Mouse (Mus musculus) natural killer cell, adult 2 months (primary cell): Measurements from ENCODE around the gene Tmprss11d.
"Not testable (repeated sequence)": the region's sequence is repeated elsewhere in the genome, so short reads cannot be mapped to it uniquely, and the experiment has no call there.

ENCODE experiments used
- DNase-seq, 2 experiments: peaks; one replicate each; pipeline ENCODE4 v3.0.0; 2022; ENCODE audit warnings: low spot score in 2 of 2

Tmprss11d gene

GRCm38 (mm10) chr5:86373320-86373719, at the start of gene Tmprss11d:
Gene Tmprss11d, minus strand, starts transcription at chr5:86373420.
- no peak for DNase-seq

DNA sequence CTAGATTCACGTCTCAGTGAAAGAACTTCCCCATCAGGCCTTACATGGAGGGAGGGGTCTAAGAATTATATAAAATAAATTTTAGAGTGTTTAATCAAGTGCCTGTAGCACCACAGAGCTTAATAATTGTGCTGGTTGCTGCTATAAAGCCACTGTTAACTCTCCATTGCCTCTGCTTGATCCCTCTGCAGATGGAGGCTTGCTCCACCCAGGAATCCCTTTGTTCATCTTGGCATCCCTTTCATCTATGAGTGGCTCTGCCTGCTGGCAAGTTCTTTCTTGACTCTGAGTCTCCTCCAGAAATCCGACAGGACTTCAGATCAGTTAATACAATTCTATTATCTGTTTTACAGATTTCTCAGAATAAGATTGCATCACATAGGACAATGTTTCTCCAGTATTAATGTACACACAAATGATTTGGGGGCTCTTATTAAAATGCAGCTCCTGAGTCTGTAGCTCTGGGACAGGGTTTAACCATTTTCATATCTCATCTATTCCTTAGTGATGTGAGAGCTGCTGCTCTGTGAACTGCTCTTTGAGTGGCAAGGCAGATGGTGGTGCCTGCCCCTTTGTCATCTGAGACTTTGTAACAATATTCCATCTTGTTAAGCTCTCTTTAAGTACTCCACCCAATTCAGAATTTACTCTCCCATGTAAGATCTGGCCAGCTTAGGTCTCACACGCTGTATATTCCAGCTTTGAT, 48.3 kb upstream of the Tmprss11d start:
- no peak for DNase-seq

GRCm38 (mm10) chr5:86419494-86419893, 46.3 kb upstream of the Tmprss11d start:
- DNase-seq = no peak

DNA sequence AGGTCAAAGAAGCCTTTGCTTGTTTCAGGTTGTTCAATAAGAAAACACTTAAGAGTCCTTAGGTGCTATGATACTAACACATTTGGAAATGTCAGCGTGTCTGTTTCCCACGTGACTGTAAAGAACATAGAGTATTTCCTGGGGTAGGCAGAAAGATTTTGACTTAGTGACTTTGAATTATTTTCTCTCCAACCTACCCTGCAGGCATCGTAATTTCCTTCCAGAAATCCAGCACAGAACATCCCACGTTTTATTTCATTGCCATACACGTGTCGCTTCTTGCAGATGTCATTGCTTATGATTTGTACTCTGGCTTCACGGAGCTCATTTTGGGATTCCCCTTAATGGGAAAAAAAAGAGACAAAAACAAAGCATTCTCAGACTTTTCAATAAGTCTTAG, 41.1 kb upstream of the Tmprss11d start:
- DNase-seq = no peak

- DNase-seq = no peak
Observed at GRCm38 (mm10) chr5:86410815-86411214, 37.6 kb upstream of the Tmprss11d start.

DNA sequence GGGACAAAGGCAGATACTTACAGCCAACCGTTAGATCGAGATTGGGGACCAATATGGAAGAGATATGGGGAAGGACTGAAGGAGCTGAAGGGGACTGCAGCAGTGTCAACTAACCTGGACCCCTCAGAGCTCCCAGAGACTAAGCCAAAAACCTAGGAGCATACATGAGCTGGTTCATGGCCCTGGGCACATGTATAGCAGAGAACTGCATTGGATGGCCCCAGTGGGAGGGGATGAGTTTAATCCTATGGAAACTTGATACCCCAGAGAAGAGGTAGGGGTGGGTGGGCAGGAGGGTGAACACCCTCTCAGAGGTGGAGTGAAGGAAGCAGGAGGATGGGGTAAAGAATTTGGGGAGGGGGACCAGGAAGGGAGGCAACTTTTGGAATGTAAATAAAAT, 34.7 kb upstream of the Tmprss11d start:
- no peak for DNase-seq

GRCm38 (mm10) chr5:86407191-86407590, 34.0 kb upstream of the Tmprss11d start:
- DNase-seq = no peak

DNA sequence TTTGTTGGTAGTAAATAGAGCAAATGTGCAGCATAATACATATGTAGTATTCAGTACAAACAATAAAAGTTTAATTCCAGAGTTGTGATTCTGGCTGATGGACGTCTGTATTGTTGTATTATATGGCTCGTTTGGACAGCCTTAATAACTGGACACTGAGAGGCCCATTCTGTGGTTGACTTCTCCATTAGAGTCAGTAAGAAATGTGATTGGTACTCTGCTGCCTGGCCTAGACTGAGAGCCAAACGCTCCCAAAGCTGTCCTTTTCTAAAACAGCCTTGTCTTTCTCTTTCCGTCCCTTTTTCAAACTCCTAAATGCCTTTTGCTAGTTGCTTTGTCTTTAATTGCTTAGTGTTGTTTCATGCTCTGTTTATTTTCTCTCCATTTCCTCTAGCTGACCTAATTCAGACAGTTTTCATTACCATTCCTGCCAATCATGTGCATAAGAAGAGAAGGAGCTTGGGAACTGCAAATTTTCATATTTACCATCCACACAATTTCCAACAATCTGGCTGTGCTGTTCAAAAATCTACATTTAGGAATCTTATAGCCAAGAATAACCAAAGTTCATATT, 13.7 kb downstream of the Tmprss11d start:
- DNase-seq = no peak

DNA sequence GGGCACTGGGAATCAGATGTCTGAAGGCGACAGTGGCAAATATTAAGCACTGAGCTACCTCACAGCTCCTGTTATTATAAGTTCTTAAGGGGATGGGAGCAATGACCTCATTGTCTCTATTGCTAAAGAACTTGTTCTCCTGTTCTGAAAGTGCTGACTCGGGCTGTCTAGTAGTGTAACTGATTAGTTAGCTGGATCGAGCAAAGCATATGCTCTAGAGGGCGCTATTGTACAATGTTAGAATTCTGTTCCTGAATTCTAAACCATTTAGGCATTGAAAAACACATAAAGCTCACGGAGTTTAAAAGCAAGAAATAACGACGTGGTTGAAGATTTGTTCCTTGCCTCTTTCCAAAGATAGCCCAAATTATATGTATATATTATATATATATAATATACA, 20.3 kb downstream of the Tmprss11d start:
- no peak for DNase-seq

- not testable (repeated sequence) for DNase-seq
Observed at GRCm38 (mm10) chr5:86318018-86318956, 54.9 kb downstream of the Tmprss11d start.

DNA sequence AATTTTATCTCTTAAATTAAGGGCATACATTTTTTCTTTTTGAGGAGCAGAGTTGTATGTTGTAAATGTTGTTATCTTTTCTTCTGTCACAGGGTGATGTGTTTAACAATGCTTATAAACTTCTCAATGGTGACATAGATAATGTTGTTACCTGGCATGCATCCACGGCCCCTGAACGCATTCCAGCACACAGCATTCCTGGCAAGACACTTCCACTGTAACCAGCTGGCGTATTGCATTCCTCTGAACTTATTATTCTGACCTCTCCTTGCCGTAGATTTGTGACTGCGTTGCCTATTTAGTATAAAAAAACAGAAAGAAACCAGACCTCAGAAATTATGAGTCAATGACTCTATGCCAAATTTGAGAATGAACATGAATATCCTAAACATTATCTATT, 67.1 kb downstream of the Tmprss11d start:
- no peak for DNase-seq

DNA sequence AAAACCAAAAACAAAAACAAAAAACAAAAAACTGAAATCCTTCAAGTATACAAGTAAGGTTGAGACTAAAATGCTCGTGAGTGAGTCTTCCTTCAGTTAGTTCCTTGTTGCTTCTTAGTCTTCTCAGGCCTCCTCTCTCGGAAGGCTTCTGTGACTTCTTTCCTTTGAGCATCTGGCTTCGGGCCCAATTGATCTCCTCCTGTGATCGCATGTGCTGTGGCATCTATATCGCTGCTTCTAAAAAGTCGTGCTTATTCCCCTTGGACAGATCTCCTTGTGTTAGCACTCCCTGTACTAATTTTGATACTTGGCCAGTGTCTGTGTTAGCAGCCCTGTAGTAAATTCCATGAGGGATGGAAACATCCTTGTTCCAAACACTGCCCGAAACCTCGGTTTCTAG, 69.3 kb downstream of the Tmprss11d start:
- no peak for DNase-seq

DNA sequence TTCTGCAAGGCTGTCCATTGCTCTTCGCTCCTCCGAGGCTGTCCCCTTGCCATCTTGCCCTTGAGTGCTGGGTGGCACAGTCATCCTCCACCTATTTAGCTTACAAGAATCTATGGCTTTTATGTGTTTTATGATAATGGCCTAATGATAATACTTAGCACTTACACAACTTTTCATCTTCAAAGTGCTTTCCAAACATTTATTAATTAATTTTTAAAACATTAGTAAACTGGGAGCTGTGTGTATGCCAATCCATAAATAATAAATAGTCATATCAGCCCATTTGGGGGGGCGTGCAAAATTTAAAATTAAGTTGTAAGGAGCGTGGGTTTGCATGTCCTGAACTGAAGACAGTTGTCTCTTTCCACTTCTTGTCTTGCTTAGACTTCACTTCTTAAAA, 84.0 kb downstream of the Tmprss11d start, which contains the start of gene Tmprss11c:
Gene Tmprss11c (minus strand): TSS at position 101 of the 400 bp plus-strand sequence.
- no peak for DNase-seq
